Mouse (Mus musculus) MEL (cell line): ENCODE data around the gene Rbm5.

Experiments used
- CHD1 ChIP-seq: IDR thresholded peaks from 2 replicates; pipeline ENCODE4 v1.6.1; 2012; ENCODE audit warnings: low read depth, mild to moderate bottlenecking, inconsistent platforms, low read length, improper control_type of control experiment
- CHD2 ChIP-seq: IDR thresholded peaks from 2 replicates; pipeline ENCODE4 v1.6.1; 2011; ENCODE audit warnings: low read length, improper control_type of control experiment
- CTCF ChIP-seq, 3 experiments: IDR thresholded peaks in 2 of 3; conservative IDR thresholded peaks in 1 of 3; 2 replicates each; pipeline ENCODE4 v1.5.1; 2011 to 2012; ENCODE audit warnings: low read length in 3 of 3, low read depth in 2 of 3, mild to moderate bottlenecking in 2 of 3, improper control_type of control experiment in 1 of 3, inconsistent platforms in 1 of 3, mixed read lengths in 1 of 3, moderate library complexity in 1 of 3; ENCODE audit not compliant: control insufficient read depth in 1 of 3, insufficient read depth in 1 of 3, poor library complexity in 1 of 3, severe bottlenecking in 1 of 3
- E2F4 ChIP-seq: IDR thresholded peaks from 2 replicates; pipeline ENCODE4 v1.6.1; 2011; ENCODE audit warnings: low read depth, low read length, improper control_type of control experiment, borderline replicate concordance
- EP300 ChIP-seq, 2 experiments: IDR thresholded peaks; 2 replicates each; pipeline ENCODE4 v1.6.1; 2011; ENCODE audit warnings: improper control_type of control experiment in 2 of 2, low read length in 2 of 2, low read depth in 1 of 2, mild to moderate bottlenecking in 1 of 2
- ETS1 ChIP-seq: IDR thresholded peaks from 2 replicates; pipeline ENCODE4 v1.6.1; 2012; ENCODE audit warnings: low read depth, mild to moderate bottlenecking, inconsistent platforms, low read length, improper control_type of control experiment, moderate library complexity
- KAT2A ChIP-seq: conservative IDR thresholded peaks from 2 replicates; pipeline ENCODE4 v1.6.1; 2012; ENCODE audit warnings: low read depth, low read length, improper control_type of control experiment, inconsistent platforms
- MAX ChIP-seq: IDR thresholded peaks from 2 replicates; pipeline ENCODE4 v1.6.1; 2011; ENCODE audit warnings: low read length, improper control_type of control experiment
- NELFE ChIP-seq: IDR thresholded peaks from 2 replicates; pipeline ENCODE4 v1.6.1; 2011; ENCODE audit warnings: low read depth, low read length, improper control_type of control experiment
- POLR2A ChIP-seq, 2 experiments: IDR thresholded peaks; 2 replicates each; pipeline ENCODE4 v1.6.1; 2011 to 2012; ENCODE audit warnings: low read length in 2 of 2, mild to moderate bottlenecking in 2 of 2, control low read depth in 1 of 2, improper control_type of control experiment in 1 of 2, low read depth in 1 of 2, moderate library complexity in 1 of 2; ENCODE audit not compliant: control insufficient read depth in 1 of 2, insufficient read depth in 1 of 2, poor library complexity in 1 of 2
- POLR2AphosphoS5 ChIP-seq: IDR thresholded peaks from 2 replicates; pipeline ENCODE4 v1.6.1; 2012; ENCODE audit warnings: low read depth, borderline replicate concordance, mild to moderate bottlenecking, inconsistent platforms, low read length, moderate library complexity, mixed read lengths
- USF1 ChIP-seq: IDR thresholded peaks from 2 replicates; pipeline ENCODE4 v1.6.1; 2014; ENCODE audit warnings: low read depth, mild to moderate bottlenecking, inconsistent platforms, low read length, improper control_type of control experiment, moderate library complexity
- ZKSCAN1 ChIP-seq: IDR thresholded peaks from 2 replicates; pipeline ENCODE4 v1.6.1; 2012; ENCODE audit warnings: low read depth, mild to moderate bottlenecking, inconsistent platforms, low read length, improper control_type of control experiment, moderate library complexity

DNA sequence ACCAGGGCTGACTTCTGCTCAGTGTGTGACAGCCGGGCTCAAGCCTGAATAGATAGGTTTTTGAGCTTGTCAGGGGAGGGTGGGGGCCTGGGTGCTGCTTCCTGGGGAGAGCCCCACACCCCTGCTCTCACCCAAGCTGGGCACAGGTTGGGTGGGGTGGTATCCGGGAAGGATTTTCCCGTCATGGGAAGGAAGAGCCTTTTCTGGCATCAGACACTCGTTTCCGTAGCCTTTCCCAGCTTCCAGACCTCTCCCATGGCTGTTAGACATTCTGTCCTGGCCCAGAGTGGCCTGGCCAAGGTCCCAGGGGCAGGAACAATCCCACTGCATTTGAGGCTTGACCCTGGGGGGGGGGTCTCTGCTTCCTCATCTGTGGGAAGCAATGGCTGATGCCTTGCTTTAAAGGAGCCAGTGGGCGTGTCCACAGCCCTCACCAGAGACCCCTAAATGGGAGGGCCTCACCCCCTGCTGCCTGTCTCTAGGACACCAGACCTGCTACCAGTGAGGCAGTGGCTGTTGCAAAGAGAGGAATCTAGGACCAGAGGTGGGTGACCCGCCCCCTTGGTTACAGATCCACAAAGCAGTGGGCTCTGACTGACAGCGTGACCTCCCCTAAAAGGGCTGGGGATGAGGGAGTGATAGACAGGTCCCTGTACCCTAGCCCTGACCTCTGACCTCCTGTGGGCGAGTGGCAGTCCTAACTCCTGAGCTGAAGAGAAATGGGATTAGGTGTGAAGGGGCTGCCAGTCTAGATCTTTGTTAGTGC lies 73.8 kb downstream of the Rbm5 start:
- TF ChIP-seq KAT2A (no peak), POLR2A (IDR thresholded peaks at IDR 0.05; ENCODE audit: control insufficient read depth in 1 of 2, insufficient read depth in 1 of 2, low read depth in 1 of 2, low read length in 2 of 2, poor library complexity in 1 of 2) (no peak), CTCF (IDR thresholded peaks at IDR 0.05 in 2 of 3, conservative IDR thresholded peaks at IDR 0.05 in 1 of 3; ENCODE audit: control insufficient read depth in 1 of 3, insufficient read depth in 1 of 3, low read depth in 2 of 3, low read length in 3 of 3, poor library complexity in 1 of 3, severe bottlenecking in 1 of 3) (no peak), MAX (no peak), ZKSCAN1 (no peak), EP300 (IDR thresholded peaks at IDR 0.05; ENCODE audit: low read depth in 1 of 2, low read length in 2 of 2) (no peak), NELFE (no peak), ETS1 (no peak), E2F4 (no peak), CHD1 (no peak), CHD2 (no peak), USF1 (no peak), POLR2AphosphoS5 (no peak)
